ENCODE assay signal across 10 mouse cellular contexts in the genomic region with DNA sequence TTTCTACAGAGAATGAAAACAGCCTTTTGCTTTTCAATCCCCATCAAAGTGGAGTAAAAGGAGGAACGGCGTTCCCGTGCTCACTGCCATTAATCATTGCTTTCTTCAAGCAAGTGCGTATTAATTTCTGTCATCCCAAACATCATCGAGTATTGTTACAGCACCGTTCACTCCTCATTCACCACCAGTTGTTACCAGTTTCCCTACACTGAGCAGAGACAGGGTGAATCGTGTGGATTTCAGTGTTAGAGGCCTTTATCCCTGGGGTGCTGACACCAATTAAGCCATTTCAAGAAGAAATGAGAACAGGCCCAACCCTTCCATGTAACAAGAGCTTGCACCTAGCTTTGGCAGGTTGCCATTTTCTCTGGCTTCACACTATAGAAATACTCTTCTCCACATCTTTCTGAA. TPM values are rescaled to one million over a fixed set of nuclear protein-coding genes. Genes with fewer than 3 reads are reported as not detected.
DNase-seq lines count a peak whose midpoint lies in the region; ATAC-seq and TF ChIP-seq lines count a peak whose summit lies in the region.
"Had no signal": no experiment of that assay in that cellular context is flagged by ENCODE, and none has a peak within 500 bp of the region (broad histone marks: within the 10 kb centered on the region; RNA-seq: fewer than 3 reads in every experiment).

No protein-coding gene starts in this region.

- 0 out of 2 replicates have a peak overlapping the region, but pooled peaks have one; percentile 25 for H3K9ac ChIP-seq in midbrain, embryonic 13.5 days (replicated peaks)
- no peak overlapping the region for H3K9ac ChIP-seq in hindbrain, postnatal 0 days (replicated peaks; ENCODE audit: low read length)
- H3K9ac ChIP-seq in stomach, postnatal 0 days (ENCODE audit: low read length): no peak overlapping the region
- H3K9ac ChIP-seq: limb, embryonic 15.5 days had no signal

- no peaks in the 10 kb centered on the region for H3K27me3 ChIP-seq in midbrain, embryonic 13.5 days
- H3K27me3 ChIP-seq in midbrain, embryonic 10.5 days (ENCODE audit: low read depth, poor library complexity, severe bottlenecking): peaks cover 3% of the 10 kb centered on the region; the same call in 1 of the 2 replicates
- no peaks in the 10 kb centered on the region for H3K27me3 ChIP-seq in hindbrain, postnatal 0 days (ENCODE audit: insufficient read depth, low read length)
- H3K27me3 ChIP-seq in stomach, postnatal 0 days (ENCODE audit: control insufficient read depth, insufficient read depth, low read length): no peaks in the 10 kb centered on the region
- H3K27me3 ChIP-seq: limb, embryonic 15.5 days had no signal

- peak overlapping the region; percentile 78 for H3K27ac ChIP-seq in midbrain, embryonic 13.5 days
- H3K27ac ChIP-seq in midbrain, embryonic 10.5 days (replicated peaks): no peak overlapping the region
- peak overlapping the region; percentile 11; the same call in 1 of the 2 replicates for H3K27ac ChIP-seq in hindbrain, postnatal 0 days
- H3K27ac ChIP-seq in stomach, postnatal 0 days (replicated peaks): no peak overlapping the region
- H3K27ac ChIP-seq: limb, embryonic 15.5 days had no signal

- no peak for TF ChIP-seq EP300 in stomach, postnatal 0 days (optimal IDR thresholded peaks at IDR 0.05)

- no peak overlapping the region for H3K4me3 ChIP-seq in midbrain, embryonic 13.5 days (replicated peaks)
- no peak overlapping the region for H3K4me3 ChIP-seq in midbrain, embryonic 10.5 days
- H3K4me3 ChIP-seq in hindbrain, postnatal 0 days (ENCODE audit: low read length): no peak overlapping the region
- H3K4me3 ChIP-seq in stomach, postnatal 0 days (ENCODE audit: low read depth, low read length): no peak overlapping the region
- H3K4me3 ChIP-seq: limb, embryonic 15.5 days had no signal

- peak overlapping the region; percentile 16; the same call in 1 of the 2 replicates for H3K4me2 ChIP-seq in midbrain, embryonic 13.5 days (replicated peaks)
- H3K4me2 ChIP-seq in hindbrain, postnatal 0 days (ENCODE audit: low read depth, low read length): no peak overlapping the region
- 0 out of 2 replicates have a peak overlapping the region, but pooled peaks have one; percentile 8 for H3K4me2 ChIP-seq in stomach, postnatal 0 days (replicated peaks; ENCODE audit: low read depth)
- H3K4me2 ChIP-seq: limb, embryonic 15.5 days had no signal

- peak; percentile 43; the same call in 1 of the 2 replicates for ATAC-seq in midbrain, embryonic 13.5 days
- ATAC-seq in hindbrain, postnatal 0 days: no peak
- ATAC-seq in stomach, postnatal 0 days (ENCODE audit: low FRiP score, low TSS enrichment): no peak
- no peak for ATAC-seq in erythroblast, adult 5-6 weeks (replicated peaks; ENCODE audit: low FRiP score, poor library complexity, severe bottlenecking)

- TF ChIP-seq CTCF in hindbrain, postnatal 0 days (IDR thresholded peaks at IDR 0.05; ENCODE audit: low read depth): no peak
- no peak for TF ChIP-seq CTCF in stomach, postnatal 0 days (IDR thresholded peaks at IDR 0.05; ENCODE audit: low read depth)

- DNase-seq in cerebellum, postnatal 10 days: peak; percentile 35 to 61
- DNase-seq in cerebellum, adult 8-10 months: no peak
- DNase-seq in midbrain, embryonic 10.5 days (ENCODE audit: low spot score): no peak
- DNase-seq in hindbrain, postnatal 0 days (ENCODE audit: low spot score): peak; percentile 69
- no peak for DNase-seq in stomach, postnatal 0 days (ENCODE audit: low spot score)
- DNase-seq in thymus, postnatal 0 days (ENCODE audit: low spot score): no peak
- DNase-seq: lung, postnatal 36 days had no signal

- WGBS in midbrain, embryonic 13.5 days: 26% methylated on average over 7 of the region's 7 CpGs
- 86% methylated on average over 7 of the region's 7 CpGs for WGBS in midbrain, embryonic 10.5 days
- 32% methylated on average over 7 of the region's 7 CpGs for WGBS in hindbrain, postnatal 0 days
- 29% methylated on average over 7 of the region's 7 CpGs for WGBS in stomach, postnatal 0 days

- no peaks in the 10 kb centered on the region for H3K9me3 ChIP-seq in midbrain, embryonic 13.5 days
- no peaks in the 10 kb centered on the region for H3K9me3 ChIP-seq in midbrain, embryonic 10.5 days (replicated peaks)
- H3K9me3 ChIP-seq in hindbrain, postnatal 0 days (ENCODE audit: low read length): no peaks in the 10 kb centered on the region
- no peaks in the 10 kb centered on the region for H3K9me3 ChIP-seq in stomach, postnatal 0 days (ENCODE audit: control insufficient read depth, low read length)
- H3K9me3 ChIP-seq: limb, embryonic 15.5 days had no signal

- no peaks in the 10 kb centered on the region for H3K36me3 ChIP-seq in midbrain, embryonic 13.5 days
- peaks cover 8% of the 10 kb centered on the region; the same call in 1 of the 2 replicates for H3K36me3 ChIP-seq in midbrain, embryonic 10.5 days
- H3K36me3 ChIP-seq in hindbrain, postnatal 0 days (ENCODE audit: insufficient read depth, low read length): no peaks in the 10 kb centered on the region
- H3K36me3 ChIP-seq in stomach, postnatal 0 days (ENCODE audit: control insufficient read depth, insufficient read depth, low read length): no peaks in the 10 kb centered on the region
- H3K36me3 ChIP-seq: limb, embryonic 15.5 days had no signal

- H3K4me1 ChIP-seq in midbrain, embryonic 13.5 days (replicated peaks): peaks cover 59% of the 10 kb centered on the region
- peaks cover 44% of the 10 kb centered on the region for H3K4me1 ChIP-seq in midbrain, embryonic 10.5 days
- H3K4me1 ChIP-seq in hindbrain, postnatal 0 days (ENCODE audit: insufficient read depth, low read length): peaks cover 11% of the 10 kb centered on the region
- no peaks in the 10 kb centered on the region for H3K4me1 ChIP-seq in stomach, postnatal 0 days (replicated peaks; ENCODE audit: control insufficient read depth, insufficient read depth)

RNA-seq across cellular contexts. Expression of gene Pbx3, which starts 17.1 kb away (rescaled TPM):
- 87.8 and 101 TPM in 2 replicates for polyA plus RNA-seq in midbrain, embryonic 13.5 days (2015; fragmentation: Nextera tagmentation; extraction: Ambion mirVana)
- polyA plus RNA-seq in midbrain, embryonic 10.5 days (2016; fragmentation: Nextera tagmentation; extraction: Ambion mirVana): 32.3 and 35.9 TPM in 2 replicates
- total RNA-seq in hindbrain, postnatal 0 days (2014; rRNA removed): 92.5 and 96.8 TPM in 2 replicates
- polyA plus RNA-seq in hindbrain, postnatal 0 days (2015; fragmentation: Nextera tagmentation; extraction: Ambion mirVana): 65.9 and 77.0 TPM in 2 replicates
- 11.6 and 14.1 TPM in 2 replicates for polyA plus RNA-seq in stomach, postnatal 0 days (2015; fragmentation: Nextera tagmentation; extraction: Ambion mirVana)
- polyA plus RNA-seq in thymus, postnatal 0 days (2015; fragmentation: Nextera tagmentation; extraction: Ambion mirVana): 3.2 and 3.6 TPM in 2 replicates
- 9.0 and 9.2 TPM in 2 replicates for total RNA-seq in erythroblast, adult 5-6 weeks (2015; ENCODE audit: low replicate concordance)
- 7.0 and 13.6 TPM in 2 replicates for total RNA-seq in erythroblast, adult 5-6 weeks (2017; ENCODE audit: low replicate concordance)

RNA-seq across cellular contexts. Expression of gene Mapkap1, which starts 50.8 kb away (rescaled TPM):
- 93.4 and 101 TPM in 2 replicates for polyA plus RNA-seq in midbrain, embryonic 13.5 days (2015; fragmentation: Nextera tagmentation; extraction: Ambion mirVana)
- polyA plus RNA-seq in midbrain, embryonic 10.5 days (2016; fragmentation: Nextera tagmentation; extraction: Ambion mirVana): 93.4 and 103 TPM in 2 replicates
- 153 and 178 TPM in 2 replicates for total RNA-seq in hindbrain, postnatal 0 days (2014; rRNA removed)
- polyA plus RNA-seq in hindbrain, postnatal 0 days (2015; fragmentation: Nextera tagmentation; extraction: Ambion mirVana): 90.4 and 94.4 TPM in 2 replicates
- 57.8 and 61.0 TPM in 2 replicates for polyA plus RNA-seq in stomach, postnatal 0 days (2015; fragmentation: Nextera tagmentation; extraction: Ambion mirVana)
- polyA plus RNA-seq in thymus, postnatal 0 days (2015; fragmentation: Nextera tagmentation; extraction: Ambion mirVana): 93.8 and 103 TPM in 2 replicates
- total RNA-seq in erythroblast, adult 5-6 weeks (2015; ENCODE audit: low replicate concordance): 4.8 and 10.0 TPM in 2 replicates
- total RNA-seq in erythroblast, adult 5-6 weeks (2017; ENCODE audit: low replicate concordance): 17.1 and 17.8 TPM in 2 replicates

Comparison
In these comparisons a context has a peak if more than half of its experiments do, and no peak if none do; other contexts are left out.
1. DNase-seq: peak in cerebellum, postnatal 10 days (2 of 2) and hindbrain, postnatal 0 days (single experiment); none in cerebellum, adult 8-10 months (single experiment), midbrain, embryonic 10.5 days (single experiment), stomach, postnatal 0 days (single experiment) and thymus, postnatal 0 days (single experiment).
2. H3K27ac ChIP-seq: peak in midbrain, embryonic 13.5 days (single experiment) and hindbrain, postnatal 0 days (single experiment); none in midbrain, embryonic 10.5 days (single experiment) and stomach, postnatal 0 days (single experiment).